Comparison of ENCODE assay signal across 8 mouse cellular contexts in the genomic region with DNA sequence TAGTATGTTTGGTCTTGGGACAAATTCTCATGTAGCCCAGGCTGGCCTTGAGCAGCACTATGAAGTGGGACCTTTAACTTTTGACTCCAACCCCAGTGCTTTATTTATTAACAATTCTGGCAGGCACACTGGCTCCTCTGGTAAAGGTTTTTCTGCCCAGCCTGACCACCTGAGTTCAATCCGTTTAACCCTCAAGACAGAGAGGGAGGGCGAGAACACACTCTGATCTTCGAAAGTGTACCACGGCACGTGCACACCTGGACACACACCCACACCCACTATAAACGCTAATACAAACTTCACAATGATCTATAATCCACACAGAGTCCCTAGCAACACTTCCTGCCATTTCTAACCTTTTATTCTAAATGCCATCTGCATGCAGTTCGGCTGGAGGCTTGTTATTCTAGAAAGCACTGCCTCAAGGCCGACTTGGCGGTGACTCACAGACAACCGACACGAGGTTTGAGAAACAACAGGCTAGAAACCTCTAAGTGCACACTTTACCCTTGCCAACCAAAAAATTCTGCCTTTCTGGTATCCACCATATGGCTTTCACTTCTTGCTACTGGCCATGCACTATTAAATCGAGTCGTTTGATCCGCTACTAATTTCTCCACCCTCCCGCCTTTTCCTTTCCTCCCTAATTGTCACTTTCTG. TPM values are rescaled to one million over a fixed set of nuclear protein-coding genes. Genes with fewer than 3 reads are reported as not detected.
DNase-seq lines count a peak whose midpoint lies in the region; ATAC-seq and TF ChIP-seq lines count a peak whose summit lies in the region.

No protein-coding gene starts in this region.

- ATAC-seq in forebrain, postnatal 0 days, result peak; percentile 30; the same call in 1 of the 2 replicates
- ATAC-seq in liver, embryonic 11.5 days (replicated peaks; ENCODE audit: low FRiP score), result 0 out of 2 replicates have a peak, but pooled peaks have one; percentile 10
- peak; percentile 37 for ATAC-seq in stomach, postnatal 0 days (ENCODE audit: low FRiP score, low TSS enrichment)

- peak; percentile 18 for DNase-seq in cerebellum, adult 9-11 months
- DNase-seq in cerebellum, postnatal 4 days (ENCODE audit: low spot score in 2 of 2), result no peak
- no peak for DNase-seq in testis, postnatal 10 days (ENCODE audit: low spot score)
- peak; percentile 32 for DNase-seq in forebrain, postnatal 0 days
- no peak for DNase-seq in liver, embryonic 11.5 days (ENCODE audit: low spot score)
- no peak for DNase-seq in stomach, postnatal 0 days (ENCODE audit: low spot score)
- DNase-seq in lung, postnatal 4 days, result no peak

- peak overlapping the region; percentile 92 for H3K4me3 ChIP-seq in testis, adult 2 months (ENCODE audit: control insufficient read depth, low read depth, low read length)
- peak overlapping the region; percentile 92 for H3K4me3 ChIP-seq in forebrain, postnatal 0 days (ENCODE audit: low read depth, low read length)
- peak overlapping the region; percentile 82 for H3K4me3 ChIP-seq in liver, embryonic 11.5 days (ENCODE audit: low read depth, low read length)
- peak overlapping the region; percentile 75 for H3K4me3 ChIP-seq in stomach, postnatal 0 days (ENCODE audit: low read depth, low read length)

- H3K27me3 ChIP-seq in testis, adult 2 months (ENCODE audit: control insufficient read depth, insufficient read depth, low read length), result no peaks in the 10 kb centered on the region
- H3K27me3 ChIP-seq in forebrain, postnatal 0 days (ENCODE audit: insufficient read depth, low read length), result no peaks in the 10 kb centered on the region
- H3K27me3 ChIP-seq in liver, embryonic 11.5 days (replicated peaks; ENCODE audit: control insufficient read depth, insufficient read depth, low read length), result no peaks in the 10 kb centered on the region
- no peaks in the 10 kb centered on the region for H3K27me3 ChIP-seq in stomach, postnatal 0 days (ENCODE audit: control insufficient read depth, insufficient read depth, low read length)

- TF ChIP-seq CTCF in testis, adult 2 months (IDR thresholded peaks at IDR 0.05; ENCODE audit: control insufficient read depth, insufficient read depth, insufficient replicate concordance, low read depth, low read length), result no peak
- no peak for TF ChIP-seq CTCF in forebrain, postnatal 0 days (IDR thresholded peaks at IDR 0.05; ENCODE audit: low read depth)
- no peak for TF ChIP-seq CTCF in stomach, postnatal 0 days (IDR thresholded peaks at IDR 0.05; ENCODE audit: low read depth)

- peak overlapping the region; percentile 79 for H3K9ac ChIP-seq in forebrain, postnatal 0 days
- H3K9ac ChIP-seq in liver, embryonic 11.5 days (ENCODE audit: low read depth, low read length), result peak overlapping the region; percentile 84
- peak overlapping the region; percentile 76 for H3K9ac ChIP-seq in stomach, postnatal 0 days (ENCODE audit: low read length)

- 17% methylated on average over 15 of the region's 15 CpGs for WGBS in forebrain, postnatal 0 days
- 12% methylated on average over 15 of the region's 15 CpGs for WGBS in liver, embryonic 11.5 days
- WGBS in stomach, postnatal 0 days, result 4% methylated on average over 15 of the region's 15 CpGs

- no peaks in the 10 kb centered on the region; the same call in 1 of the 2 replicates for H3K36me3 ChIP-seq in testis, adult 2 months (ENCODE audit: control insufficient read depth, insufficient read depth, low read length)
- peaks cover 16% of the 10 kb centered on the region for H3K36me3 ChIP-seq in forebrain, postnatal 0 days (ENCODE audit: insufficient read depth)
- peaks cover 22% of the 10 kb centered on the region for H3K36me3 ChIP-seq in liver, embryonic 11.5 days (ENCODE audit: control insufficient read depth, insufficient read depth, low read length)
- peaks cover 4% of the 10 kb centered on the region for H3K36me3 ChIP-seq in stomach, postnatal 0 days (ENCODE audit: control insufficient read depth, insufficient read depth, low read length)

- no peaks in the 10 kb centered on the region for H3K9me3 ChIP-seq in forebrain, postnatal 0 days (ENCODE audit: low read length)
- no peaks in the 10 kb centered on the region for H3K9me3 ChIP-seq in liver, embryonic 11.5 days (ENCODE audit: control insufficient read depth, low read length)
- H3K9me3 ChIP-seq in stomach, postnatal 0 days (ENCODE audit: control insufficient read depth, low read length), result no peaks in the 10 kb centered on the region

- no peak for TF ChIP-seq POLR2A in testis, adult 2 months (IDR thresholded peaks at IDR 0.05; ENCODE audit: control insufficient read depth, low read depth, low read length)

- peak overlapping the region; percentile 76 for H3K27ac ChIP-seq in testis, adult 2 months (ENCODE audit: control insufficient read depth, insufficient read depth, low read depth, low read length)
- H3K27ac ChIP-seq in forebrain, postnatal 0 days (ENCODE audit: low read depth, low read length), result no peak overlapping the region
- peak overlapping the region; percentile 62 for H3K27ac ChIP-seq in liver, embryonic 11.5 days (ENCODE audit: low read depth, low read length)
- peak overlapping the region; percentile 82 for H3K27ac ChIP-seq in stomach, postnatal 0 days (replicated peaks)

- peaks cover 4% of the 10 kb centered on the region for H3K4me1 ChIP-seq in testis, adult 2 months (ENCODE audit: control insufficient read depth, insufficient read depth, low read length)
- H3K4me1 ChIP-seq in forebrain, postnatal 0 days (ENCODE audit: insufficient read depth), result peaks cover 8% of the 10 kb centered on the region; the same call in 1 of the 2 replicates
- peaks cover 13% of the 10 kb centered on the region for H3K4me1 ChIP-seq in liver, embryonic 11.5 days (replicated peaks; ENCODE audit: control insufficient read depth, insufficient read depth, low read length)
- no peaks in the 10 kb centered on the region for H3K4me1 ChIP-seq in stomach, postnatal 0 days (replicated peaks; ENCODE audit: control insufficient read depth, insufficient read depth)

- peak overlapping the region; percentile 87 for H3K4me2 ChIP-seq in forebrain, postnatal 0 days (ENCODE audit: low read depth)
- H3K4me2 ChIP-seq in liver, embryonic 11.5 days, result peak overlapping the region; percentile 93
- H3K4me2 ChIP-seq in stomach, postnatal 0 days (replicated peaks; ENCODE audit: low read depth), result peak overlapping the region; percentile 92

- TF ChIP-seq EP300 in stomach, postnatal 0 days (optimal IDR thresholded peaks at IDR 0.05), result no peak

RNA-seq across cellular contexts. Expression of gene Umps, which starts 0.8 kb away (rescaled TPM):
- 12.6 and 13.6 TPM in 2 replicates for polyA plus RNA-seq in testis, adult 2 months (2012; rRNA removed)
- total RNA-seq in forebrain, postnatal 0 days (2014; rRNA removed), result 26.3 and 28.3 TPM in 2 replicates
- polyA plus RNA-seq in forebrain, postnatal 0 days (2015; fragmentation: Nextera tagmentation; extraction: Ambion mirVana), result 22.9 and 24.7 TPM in 2 replicates
- polyA plus RNA-seq in liver, embryonic 11.5 days (2014; fragmentation: Nextera tagmentation; extraction: Ambion mirVana), result 104 and 110 TPM in 2 replicates
- polyA plus RNA-seq in stomach, postnatal 0 days (2015; fragmentation: Nextera tagmentation; extraction: Ambion mirVana), result 24.0 and 26.4 TPM in 2 replicates

Comparison
In these comparisons a context has a peak if more than half of its experiments do, and no peak if none do; other contexts are left out.
1. DNase-seq: peak in cerebellum, adult 9-11 months (single experiment) and forebrain, postnatal 0 days (single experiment); none in cerebellum, postnatal 4 days (0 of 2), testis, postnatal 10 days (single experiment), liver, embryonic 11.5 days (single experiment), stomach, postnatal 0 days (single experiment) and lung, postnatal 4 days (0 of 2).
2. Peak in every context shown above with its lines, with median percentiles within 50 percentile points of each other: H3K4me3 ChIP-seq, ATAC-seq, H3K4me2 ChIP-seq and H3K9ac ChIP-seq.